Mouse (Mus musculus) kidney, postnatal 0 days (tissue): Measurements from ENCODE around the gene Clps. TPM values are rescaled to one million over a fixed set of nuclear protein-coding genes. Genes with fewer than 3 reads are reported as not detected.

ENCODE experiments used
- ATAC-seq: fragments of 200-750 bp; cut with Nextera tagmentation; replicated peaks from 2 replicates; pipeline ENCODE4 v1.8.0; 2017; ENCODE audit warnings: low read depth, moderate number of reproducible peaks, moderate TSS enrichment, moderate library complexity; ENCODE audit not compliant: low FRiP score
- DNase-seq: peaks from one replicate; pipeline ENCODE4 v3.0.0-alpha.2; 2016; ENCODE audit warnings: low spot score
- H3K27ac ChIP-seq: fragments of 300-500 bp; sonication (generic); 2 replicates; pipeline ENCODE4 v1.5.1; 2014; ENCODE audit warnings: mild to moderate bottlenecking
- H3K27me3 ChIP-seq: fragments of 300-500 bp; sonication (generic); 2 replicates; pipeline ENCODE4 v1.6.1; 2014; ENCODE audit warnings: low read length, mixed read lengths; ENCODE audit not compliant: insufficient read depth
- H3K36me3 ChIP-seq: fragments of 300-500 bp; sonication (generic); 2 replicates; pipeline ENCODE4 v1.6.1; 2014; ENCODE audit warnings: low read length, mixed read lengths; ENCODE audit not compliant: insufficient read depth
- H3K4me1 ChIP-seq: fragments of 300-500 bp; sonication (generic); replicated peaks from 2 replicates; pipeline ENCODE4 v1.6.1; 2014; ENCODE audit warnings: antibody characterized with exemption, low read length, mixed read lengths; ENCODE audit not compliant: insufficient read depth
- H3K4me2 ChIP-seq: fragments of 300-500 bp; sonication (generic); 2 replicates; pipeline ENCODE4 v1.6.1; 2014; ENCODE audit warnings: mild to moderate bottlenecking, low read length, moderate library complexity, mixed read lengths
- H3K4me3 ChIP-seq: fragments of 300-500 bp; sonication (generic); replicated peaks from 2 replicates; pipeline ENCODE4 v1.5.1; 2014; ENCODE audit warnings: low read depth, low read length
- H3K9ac ChIP-seq: fragments of 300-500 bp; sonication (generic); 2 replicates; pipeline ENCODE4 v1.6.1; 2014; ENCODE audit warnings: low read depth, low read length
- H3K9me3 ChIP-seq: fragments of 300-500 bp; sonication (generic); replicated peaks from 2 replicates; pipeline ENCODE4 v1.6.1; 2016; ENCODE audit warnings: low read length, inconsistent platforms, mixed read lengths
- CTCF ChIP-seq: IDR thresholded peaks from 2 replicates; pipeline ENCODE4 v1.5.1; 2016; ENCODE audit warnings: antibody characterized with exemption, low read depth, mild to moderate bottlenecking, moderate library complexity
- whole genome bisulfite sequencing: fragments of 180-500 bp; shearing (Covaris S2); extraction: QIAGEN DNeasy Blood & Tissue Kit; methylation state at CpG from one replicate; pipeline ENCODE4 v1.1.7; 2014; 5-methylcytosine and 5-hydroxymethylcytosine counted together
- polyA plus RNA-seq: library from polyadenylated mRNA; unstranded; fragments of >200 nt; fragmentation: Nextera tagmentation; extraction: Ambion mirVana; gene quantifications from 2 replicates; pipeline ENCODE4 v1.2.1, GENCODE M21; 2015

Clps gene
- not detected in 2 replicates for polyA plus RNA-seq

DNA sequence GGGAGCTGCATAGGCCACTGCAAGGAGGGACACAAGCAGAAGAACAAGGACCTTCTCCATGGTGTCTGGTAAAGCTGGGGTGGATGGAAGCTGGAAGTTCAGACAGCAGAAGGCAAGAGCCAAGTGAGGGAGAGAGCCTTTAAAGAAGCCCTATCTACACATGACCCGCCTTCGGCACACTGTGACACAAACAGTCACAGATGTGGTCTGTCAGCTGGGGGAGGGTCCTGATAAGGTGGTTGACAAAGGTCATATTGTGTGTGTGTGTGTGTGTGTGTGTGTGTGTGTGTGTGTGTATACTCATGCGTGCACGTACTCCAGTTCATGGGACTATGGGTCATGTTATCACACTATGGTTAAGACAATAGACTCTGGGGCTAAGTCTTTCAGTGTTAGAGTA, at the start of gene Clps:
Gene Clps, minus strand, starts transcription at position 169 of the 400 bp plus-strand sequence.
- DNase-seq (no peak), ATAC-seq (no peak; the same call in 1 of the 2 replicates)
- Histone ChIP-seq H3K9me3 (no peaks in the 10 kb centered on the region), H3K36me3 (no peaks in the 10 kb centered on the region), H3K27ac (no peak within 1 kb of the TSS), H3K4me2 (no peak within 1 kb of the TSS), H3K4me1 (no peaks in the 10 kb centered on the region), H3K9ac (no peak within 1 kb of the TSS), H3K4me3 (no peak within 1 kb of the TSS), H3K27me3 (no peaks in the 10 kb centered on the region)
- no peak for TF ChIP-seq CTCF
- WGBS = 65% methylated on average over 4 of the region's 4 CpGs

DNA sequence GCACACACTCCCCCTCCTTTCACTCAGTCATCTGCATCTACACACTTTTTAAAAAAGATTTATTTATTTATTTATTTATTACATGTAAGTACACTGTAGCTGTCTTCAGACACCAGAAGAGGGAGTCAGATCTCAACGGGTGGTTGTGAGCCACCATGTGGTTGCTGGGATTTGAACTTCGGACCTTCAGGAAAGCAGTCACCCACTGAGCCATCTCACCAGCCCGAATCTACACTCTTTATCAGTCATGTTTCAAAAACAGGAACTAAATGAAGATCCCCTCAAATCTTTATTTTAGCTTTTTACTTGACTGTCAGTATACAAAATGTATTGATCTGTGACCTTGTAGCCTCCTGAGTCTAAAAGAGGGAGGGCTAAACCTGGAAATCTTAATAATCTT, 49.0 kb upstream of the Clps start:
- peaks cover 21% of the 10 kb centered on the region; the same call in 1 of the 2 replicates for H3K36me3 ChIP-seq
- peak; percentile 28; the same call in 1 of the 2 replicates for TF ChIP-seq CTCF
- DNase-seq = no peak
- no peak overlapping the region for H3K27ac ChIP-seq
- WGBS = 74% methylated on average over 3 of the region's 3 CpGs
- H3K4me1 ChIP-seq = no peaks in the 10 kb centered on the region
- no peaks in the 10 kb centered on the region for H3K9me3 ChIP-seq
- no peaks in the 10 kb centered on the region for H3K27me3 ChIP-seq
- no peak overlapping the region for H3K9ac ChIP-seq
- ATAC-seq = no peak
- no peak overlapping the region for H3K4me2 ChIP-seq
- no peak overlapping the region for H3K4me3 ChIP-seq

DNA sequence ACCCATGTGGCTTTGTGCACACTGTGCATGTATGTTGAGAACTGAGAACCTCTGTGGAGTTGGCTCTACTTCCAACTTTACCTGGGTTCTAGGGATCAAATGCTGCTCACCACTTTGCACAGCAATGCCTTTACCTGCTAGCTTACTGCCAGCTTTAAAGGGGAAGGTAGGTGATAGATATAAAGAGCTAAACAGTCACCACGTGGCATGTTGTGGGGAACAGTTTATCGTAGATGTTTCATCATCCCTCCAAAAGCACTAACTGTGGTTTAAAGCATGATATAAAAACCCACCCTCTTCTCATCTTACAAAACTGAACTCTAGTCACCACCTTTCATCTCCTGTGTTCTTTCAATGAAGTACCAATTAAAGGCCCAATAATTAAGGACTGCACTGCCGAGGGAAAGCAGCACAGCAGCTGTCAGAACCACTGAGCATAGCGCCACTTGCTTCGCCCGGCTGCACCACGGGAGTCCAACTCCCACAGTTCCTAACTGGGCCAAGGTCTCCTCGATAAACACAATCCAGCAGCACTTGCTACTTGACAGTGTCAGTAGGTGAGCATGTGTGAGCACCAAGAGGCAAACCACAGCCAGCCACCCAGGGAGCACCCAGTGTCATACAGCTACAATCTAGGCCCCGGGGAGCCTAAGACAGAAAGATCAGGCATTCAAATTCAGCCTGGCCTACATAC, 41.1 kb upstream of the Clps start:
- Histone ChIP-seq H3K27ac (no peak overlapping the region), H3K36me3 (peaks cover 74% of the 10 kb centered on the region), H3K9ac (no peak overlapping the region), H3K9me3 (no peaks in the 10 kb centered on the region), H3K27me3 (no peaks in the 10 kb centered on the region), H3K4me1 (no peaks in the 10 kb centered on the region), H3K4me2 (no peak overlapping the region), H3K4me3 (no peak overlapping the region)
- no peak for DNase-seq
- TF ChIP-seq CTCF = no peak
- 56% methylated on average over 9 of the region's 9 CpGs for WGBS
- ATAC-seq = no peak; the same call in 1 of the 2 replicates

DNA sequence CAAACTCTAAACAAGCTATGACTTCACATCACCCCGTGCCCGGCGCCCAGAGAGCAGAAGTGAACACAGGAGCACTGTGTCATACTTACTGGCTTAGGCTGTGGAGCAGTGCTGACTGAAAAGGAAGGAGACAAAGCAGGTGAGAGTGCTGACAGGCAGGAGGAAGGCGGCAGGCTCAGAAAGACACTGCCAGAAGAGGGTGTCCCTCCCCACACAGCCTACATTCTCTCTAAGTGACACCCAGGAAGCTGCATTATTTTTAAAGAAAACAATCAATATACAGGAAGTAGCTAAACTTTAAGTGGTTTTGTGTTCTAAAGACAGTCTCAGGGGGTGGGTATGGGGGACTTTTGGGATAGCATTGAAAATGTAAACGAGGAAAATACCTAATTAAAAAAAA, 40.2 kb upstream of the Clps start:
- no peaks in the 10 kb centered on the region for H3K27me3 ChIP-seq
- no peaks in the 10 kb centered on the region for H3K9me3 ChIP-seq
- no peak for TF ChIP-seq CTCF
- DNase-seq = no peak
- H3K36me3 ChIP-seq = peaks cover 78% of the 10 kb centered on the region
- ATAC-seq = no peak
- H3K4me1 ChIP-seq = no peaks in the 10 kb centered on the region
- H3K27ac ChIP-seq = no peak overlapping the region
- H3K4me3 ChIP-seq = no peak overlapping the region
- WGBS = 87% methylated on average over 5 of the region's 5 CpGs
- H3K9ac ChIP-seq = no peak overlapping the region
- H3K4me2 ChIP-seq = no peak overlapping the region

DNA sequence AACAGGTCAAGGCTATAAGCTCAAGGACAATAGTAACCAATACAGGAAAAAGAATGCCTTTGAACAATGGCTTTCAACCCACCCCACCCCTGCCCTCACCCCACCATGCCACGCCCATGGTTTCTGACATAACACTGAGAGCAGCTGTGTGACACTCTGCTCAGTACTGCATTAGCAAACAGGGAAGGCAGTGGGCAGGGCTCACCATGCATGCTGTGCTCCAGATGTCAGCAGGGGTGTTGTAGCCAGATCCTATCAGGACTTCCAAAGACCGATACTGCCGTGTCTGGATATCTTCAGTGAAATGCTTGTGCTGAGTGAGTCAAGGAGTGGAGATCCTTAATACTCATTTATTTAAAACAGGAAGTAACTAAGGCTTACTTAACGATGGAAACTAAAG, 33.4 kb upstream of the Clps start:
- H3K36me3 ChIP-seq = peaks cover 62% of the 10 kb centered on the region
- H3K4me2 ChIP-seq = no peak overlapping the region
- 78% methylated on average over 4 of the region's 4 CpGs for WGBS
- DNase-seq = no peak
- no peaks in the 10 kb centered on the region for H3K4me1 ChIP-seq
- H3K4me3 ChIP-seq = no peak overlapping the region
- no peak overlapping the region for H3K9ac ChIP-seq
- no peak for TF ChIP-seq CTCF
- H3K27ac ChIP-seq = no peak overlapping the region
- H3K9me3 ChIP-seq = no peaks in the 10 kb centered on the region
- no peak for ATAC-seq
- no peaks in the 10 kb centered on the region for H3K27me3 ChIP-seq

DNA sequence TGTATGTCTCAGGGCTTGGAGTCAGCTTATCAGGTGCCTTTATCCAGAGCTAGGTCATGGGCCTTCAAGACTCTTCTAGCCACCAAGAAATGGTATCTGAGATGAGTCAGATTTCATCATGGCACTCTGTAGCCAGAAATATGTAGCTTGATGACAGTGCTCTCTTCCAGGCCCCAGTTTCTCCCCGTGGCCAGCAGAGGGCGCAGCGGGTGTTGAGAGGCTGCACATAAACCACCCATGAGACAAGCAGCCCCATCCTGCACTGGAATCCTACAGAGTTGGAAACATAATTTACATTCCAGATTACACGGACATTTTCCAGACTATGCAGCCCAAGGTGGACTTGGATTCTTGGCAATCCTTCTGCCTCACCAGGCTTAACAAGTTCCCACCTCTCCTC, 32.4 kb upstream of the Clps start:
- DNase-seq (peak; percentile 82), ATAC-seq (0 out of 2 replicates have a peak, but pooled peaks have one; percentile 25)
- no peaks in the 10 kb centered on the region for H3K27me3 ChIP-seq
- H3K4me1 ChIP-seq = no peaks in the 10 kb centered on the region
- H3K9ac ChIP-seq = no peak overlapping the region
- no peak overlapping the region for H3K4me3 ChIP-seq
- H3K27ac ChIP-seq = no peak overlapping the region
- peaks cover 64% of the 10 kb centered on the region for H3K36me3 ChIP-seq
- WGBS = 13% methylated on average over 4 of the region's 4 CpGs
- peak; percentile 92 for TF ChIP-seq CTCF
- H3K9me3 ChIP-seq = no peaks in the 10 kb centered on the region
- no peak overlapping the region for H3K4me2 ChIP-seq
